Mouse (Mus musculus) G1E (cell line): Measurements from ENCODE around the gene Nckap1l.

Experiments
- CTCF ChIP-seq: IDR thresholded peaks from 2 replicates; pipeline ENCODE4 v1.5.1; 2012; ENCODE audit warnings: low read depth, low read length, inconsistent platforms, mixed read lengths
- GATA1 ChIP-seq: IDR thresholded peaks from 2 replicates; pipeline ENCODE4 v1.6.1; 2012; ENCODE audit warnings: borderline replicate concordance, low read length, inconsistent platforms, mixed read lengths
- GATA2 ChIP-seq: IDR thresholded peaks from 2 replicates; pipeline ENCODE4 v1.6.1; 2012; ENCODE audit warnings: low read depth, low read length, inconsistent platforms, borderline replicate concordance
- POLR2AphosphoS5 ChIP-seq: IDR thresholded peaks from 2 replicates; pipeline ENCODE4 v1.6.1; 2012; ENCODE audit warnings: low read depth, low read length, inconsistent platforms; ENCODE audit not compliant: insufficient replicate concordance
- TAL1 ChIP-seq: conservative IDR thresholded peaks from 2 replicates; pipeline ENCODE4 v1.6.1; 2012; ENCODE audit warnings: low read depth, low read length, inconsistent platforms, mixed read lengths

GRCm38 (mm10) chr15:103514914-103515313 lies 61.3 kb downstream of the Nckap1l start:
- TF ChIP-seq CTCF: no peak
- TF ChIP-seq GATA1: no peak
- no peak for TF ChIP-seq TAL1
- no peak for TF ChIP-seq POLR2AphosphoS5
- TF ChIP-seq GATA2: no peak
